Mouse (Mus musculus) lung, embryonic 16.5 days (tissue): ENCODE results near the gene 4930518I15Rik. TPM values are rescaled to one million over a fixed set of nuclear protein-coding genes. Genes with fewer than 3 reads are reported as not detected.

Experiments
- ATAC-seq: fragments of 200-750 bp; cut with Nextera tagmentation; 2 replicates; pipeline ENCODE4 v1.8.0; 2017; ENCODE audit warnings: low read depth, mild to moderate bottlenecking, moderate library complexity
- H3K27ac ChIP-seq: fragments of 300-500 bp; sonication (generic); 2 replicates; pipeline ENCODE4 v1.5.1; 2014; ENCODE audit warnings: mild to moderate bottlenecking, control low read depth, low read length
- H3K27me3 ChIP-seq: fragments of 300-500 bp; sonication (generic); 2 replicates; pipeline ENCODE4 v1.6.1; 2014; ENCODE audit warnings: low read depth, low read length, mixed read lengths; ENCODE audit not compliant: control insufficient read depth, insufficient read depth
- H3K36me3 ChIP-seq: fragments of 300-500 bp; sonication (generic); 2 replicates; pipeline ENCODE4 v1.6.1; 2014; ENCODE audit warnings: low read length; ENCODE audit not compliant: control insufficient read depth, insufficient read depth
- H3K4me1 ChIP-seq: fragments of 300-500 bp; sonication (generic); replicated peaks from 2 replicates; pipeline ENCODE4 v1.6.1; 2014; ENCODE audit warnings: low read length, mixed read lengths; ENCODE audit not compliant: control insufficient read depth, insufficient read depth
- H3K4me2 ChIP-seq: fragments of 300-500 bp; sonication (generic); 2 replicates; pipeline ENCODE4 v1.6.1; 2014; ENCODE audit warnings: low read depth, low read length, control low read depth
- H3K4me3 ChIP-seq: fragments of 300-500 bp; sonication (generic); 2 replicates; pipeline ENCODE4 v1.5.1; 2014; ENCODE audit warnings: mild to moderate bottlenecking, low read length, control low read depth
- H3K9ac ChIP-seq: fragments of 300-500 bp; sonication (generic); 2 replicates; pipeline ENCODE4 v1.6.1; 2014; ENCODE audit warnings: low read length, control low read depth
- H3K9me3 ChIP-seq: fragments of 300-500 bp; sonication (generic); 2 replicates; pipeline ENCODE4 v1.6.1; 2016; ENCODE audit warnings: low read length; ENCODE audit not compliant: control insufficient read depth
- WGBS: fragments of 180-500 bp; shearing (Covaris S2); extraction: QIAGEN DNeasy Blood & Tissue Kit; methylation state at CpG from one replicate; pipeline ENCODE4 v1.1.7; 2014; 5-methylcytosine and 5-hydroxymethylcytosine counted together
- polyA plus RNA-seq: library from polyadenylated mRNA; unstranded; fragments of >200 nt; fragmentation: Nextera tagmentation; extraction: Ambion mirVana; gene quantifications from 2 replicates; pipeline ENCODE4 v1.2.1, GENCODE M21; 2015

The 4930518I15Rik gene
- polyA plus RNA-seq, 1 experiment from 2014 or later: 7.6 TPM

GRCm38 (mm10) chr2:156884396-156885211 lies 26.9 kb upstream of the 4930518I15Rik start:
- Histone ChIP-seq H3K36me3 (no peaks in the 10 kb centered on the region), H3K9ac (no peak overlapping the region), H3K4me1 (peaks cover 1% of the 10 kb centered on the region; the same call in 1 of the 2 replicates), H3K27ac (no peak overlapping the region), H3K27me3 (no peaks in the 10 kb centered on the region), H3K4me2 (no peak overlapping the region), H3K4me3 (no peak overlapping the region), H3K9me3 (no peaks in the 10 kb centered on the region)
- 80% methylated on average over 10 of the region's 10 CpGs for WGBS
- no peak for ATAC-seq

DNA sequence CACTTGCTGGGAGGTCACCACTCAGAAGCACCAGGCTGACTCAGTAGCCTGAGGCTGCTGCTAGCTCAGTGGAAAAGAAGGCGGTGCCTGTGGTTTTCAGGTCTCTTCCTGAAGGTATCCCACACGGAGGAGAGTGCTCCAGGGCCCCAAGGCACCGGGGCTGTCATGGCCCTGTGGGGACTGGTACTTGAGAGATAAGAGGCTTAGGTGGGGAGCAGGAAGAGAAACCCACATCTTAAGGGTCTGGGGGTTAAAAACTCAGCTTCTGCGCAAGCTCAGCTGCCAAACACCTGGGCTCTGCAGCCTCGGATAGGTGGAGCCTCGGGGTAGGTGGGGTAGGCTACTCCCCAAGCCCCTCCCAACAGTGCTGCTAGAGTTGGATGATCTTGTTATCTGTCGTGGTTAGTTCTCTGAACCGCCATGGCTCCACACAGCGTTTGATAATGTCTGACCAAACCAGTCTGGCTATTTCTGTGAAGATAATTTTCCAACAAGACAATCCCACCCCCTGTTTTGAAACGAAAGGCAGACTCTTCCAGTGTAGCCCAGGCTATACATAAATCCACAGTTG lies 24.8 kb upstream of the 4930518I15Rik start:
- WGBS: 25% methylated on average over 10 of the region's 10 CpGs
- Histone ChIP-seq H3K36me3 (no peaks in the 10 kb centered on the region), H3K27ac (no peak overlapping the region), H3K9me3 (no peaks in the 10 kb centered on the region), H3K4me3 (no peak overlapping the region), H3K9ac (no peak overlapping the region), H3K4me1 (peaks cover 20% of the 10 kb centered on the region), H3K4me2 (no peak overlapping the region), H3K27me3 (no peaks in the 10 kb centered on the region)
- ATAC-seq: no peak

DNA sequence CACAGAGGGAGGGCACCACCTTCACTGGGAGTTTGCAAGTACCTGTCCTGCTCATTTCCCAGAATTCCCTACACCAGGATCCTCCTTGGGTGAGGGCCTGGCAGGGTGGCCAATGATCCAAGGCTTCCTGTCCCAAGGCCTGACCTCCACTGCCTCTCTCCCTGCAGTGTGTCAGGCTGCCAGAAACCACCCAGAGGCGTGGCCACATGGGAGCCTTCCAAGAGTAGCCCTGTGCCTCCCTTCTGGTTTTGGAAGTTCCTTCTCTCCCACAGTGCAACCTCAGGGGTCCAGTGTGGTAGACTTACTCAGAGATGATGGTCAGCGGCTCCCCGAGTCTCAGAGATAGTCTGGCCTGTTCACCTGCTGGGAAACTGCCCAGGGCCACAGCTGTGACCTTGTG lies 21.8 kb upstream of the 4930518I15Rik start:
- Histone ChIP-seq H3K9ac (no peak overlapping the region), H3K4me3 (no peak overlapping the region), H3K4me2 (no peak overlapping the region), H3K36me3 (peaks cover 5% of the 10 kb centered on the region; the same call in 1 of the 2 replicates), H3K9me3 (no peaks in the 10 kb centered on the region), H3K27me3 (no peaks in the 10 kb centered on the region), H3K4me1 (peaks cover 21% of the 10 kb centered on the region), H3K27ac (no peak overlapping the region)
- 81% methylated on average over 3 of the region's 3 CpGs for WGBS
- no peak for ATAC-seq

DNA sequence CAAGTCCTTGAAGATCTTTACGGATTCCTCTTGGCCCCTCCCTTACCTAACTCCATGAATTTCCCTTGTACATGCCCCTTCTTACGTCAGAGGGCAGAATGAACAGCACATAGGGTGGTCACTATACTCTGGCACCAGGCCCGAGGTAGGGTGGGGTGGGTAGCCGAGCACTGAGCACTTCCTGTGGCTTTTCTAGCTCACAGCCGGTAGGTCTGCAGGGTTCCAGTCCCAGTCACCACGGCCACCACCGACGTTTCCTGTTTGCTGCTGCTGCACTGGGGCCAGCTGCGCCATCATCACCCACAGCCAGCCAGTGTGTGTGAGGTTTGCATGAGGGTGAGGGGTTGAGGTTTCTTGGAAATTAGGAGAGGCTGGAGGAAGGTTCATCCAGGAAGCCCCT lies 20.0 kb upstream of the 4930518I15Rik start:
- Histone ChIP-seq H3K9me3 (no peaks in the 10 kb centered on the region), H3K4me3 (no peak overlapping the region), H3K4me1 (peaks cover 21% of the 10 kb centered on the region), H3K27me3 (no peaks in the 10 kb centered on the region), H3K27ac (no peak overlapping the region), H3K4me2 (no peak overlapping the region), H3K9ac (no peak overlapping the region), H3K36me3 (peaks cover 13% of the 10 kb centered on the region)
- 30% methylated on average over 9 of the region's 9 CpGs for WGBS
- ATAC-seq: peak; percentile 54

DNA sequence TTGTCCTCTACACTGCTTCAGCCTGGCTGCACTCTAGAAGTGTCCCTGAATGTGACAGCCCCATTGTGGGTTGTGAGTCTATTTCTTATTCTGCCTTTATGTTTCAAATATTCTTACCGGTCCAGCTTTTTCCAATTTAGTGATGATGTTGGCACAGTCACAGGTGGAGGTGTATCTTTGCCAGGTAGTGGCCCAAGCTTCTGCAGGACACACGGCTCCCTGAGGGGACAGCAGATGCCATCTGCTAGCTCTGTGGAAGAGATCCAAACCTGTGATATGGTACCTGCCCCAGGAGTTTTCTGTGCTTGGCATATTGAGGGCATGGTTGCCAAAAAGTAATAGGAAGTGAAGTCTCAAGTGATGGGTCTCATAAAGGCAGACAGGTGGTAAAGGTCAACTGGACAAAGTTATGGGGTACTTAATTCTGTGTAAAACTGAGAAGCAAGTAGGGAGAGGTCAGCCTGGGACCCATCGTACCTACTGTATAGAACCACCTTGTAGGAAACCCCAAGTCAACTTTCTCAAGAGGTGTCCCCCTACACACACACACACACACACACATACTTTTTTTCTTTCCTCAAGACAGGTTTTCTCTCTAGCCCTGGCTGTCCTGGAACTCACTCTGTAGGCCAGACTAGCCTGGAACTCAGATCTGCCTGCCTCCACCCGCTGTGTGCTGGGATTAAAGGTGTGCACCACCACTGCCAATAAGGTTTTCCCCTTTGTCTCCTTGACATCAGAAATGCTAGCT lies 17.2 kb upstream of the 4930518I15Rik start:
- Histone ChIP-seq H3K9me3 (no peaks in the 10 kb centered on the region), H3K27me3 (no peaks in the 10 kb centered on the region), H3K9ac (no peak overlapping the region), H3K36me3 (peaks cover 16% of the 10 kb centered on the region), H3K4me3 (no peak overlapping the region), H3K4me1 (peaks cover 30% of the 10 kb centered on the region), H3K27ac (no peak overlapping the region), H3K4me2 (no peak overlapping the region)
- no peak for ATAC-seq
- 87% methylated on average over 4 of the region's 4 CpGs for WGBS

DNA sequence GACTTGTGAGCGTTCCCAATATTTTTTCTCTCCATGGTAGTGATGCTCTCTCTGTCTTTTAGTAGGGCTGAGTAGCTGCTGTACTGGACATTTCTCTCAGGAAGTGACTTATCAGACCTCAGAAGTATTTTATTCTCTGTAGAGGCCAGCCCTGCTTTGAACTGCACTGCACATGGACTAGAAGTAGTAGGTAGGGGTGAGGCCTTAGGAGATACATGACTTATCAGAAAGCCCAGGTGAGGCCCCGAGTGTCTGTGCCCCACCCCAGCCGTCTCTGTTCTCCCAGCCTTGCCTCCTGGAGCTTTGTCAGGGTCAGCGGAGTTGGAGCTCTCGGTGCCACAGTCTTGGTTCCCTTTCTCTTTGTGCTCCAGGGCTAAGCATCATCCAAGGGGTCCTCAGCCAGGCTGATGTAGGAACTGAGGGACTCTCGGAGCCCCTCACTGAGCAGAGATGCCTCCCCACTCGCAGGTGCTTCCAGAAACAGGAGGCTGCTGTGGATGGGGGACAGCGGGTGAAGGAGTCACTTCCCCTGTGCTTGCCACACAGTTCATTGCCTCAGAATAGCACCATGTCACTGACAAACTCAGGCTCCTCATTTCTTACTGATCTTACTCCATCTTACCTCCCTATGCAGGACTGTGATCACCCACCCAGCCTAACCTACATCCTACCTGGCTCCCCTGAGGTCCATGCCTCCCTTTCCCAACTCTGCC lies 16.5 kb upstream of the 4930518I15Rik start:
- 87% methylated on average over 8 of the region's 8 CpGs for WGBS
- Histone ChIP-seq H3K4me1 (peaks cover 28% of the 10 kb centered on the region), H3K4me2 (no peak overlapping the region), H3K27me3 (no peaks in the 10 kb centered on the region), H3K4me3 (no peak overlapping the region), H3K27ac (no peak overlapping the region), H3K9me3 (no peaks in the 10 kb centered on the region), H3K9ac (no peak overlapping the region), H3K36me3 (peaks cover 16% of the 10 kb centered on the region)
- ATAC-seq: no peak

- Histone ChIP-seq H3K4me2 (no peak overlapping the region), H3K27me3 (no peaks in the 10 kb centered on the region), H3K4me1 (peaks cover 22% of the 10 kb centered on the region), H3K27ac (no peak overlapping the region), H3K36me3 (peaks cover 16% of the 10 kb centered on the region), H3K9me3 (no peaks in the 10 kb centered on the region), H3K4me3 (no peak overlapping the region), H3K9ac (no peak overlapping the region)
- ATAC-seq: peak; percentile 55; the same call in 1 of the 2 replicates
- 24% methylated on average over 5 of the region's 5 CpGs for WGBS
Observed at GRCm38 (mm10) chr2:156873629-156874028, 15.9 kb upstream of the 4930518I15Rik start.

GRCm38 (mm10) chr2:156870519-156870918 lies 12.8 kb upstream of the 4930518I15Rik start:
- H3K9ac ChIP-seq: no peak overlapping the region
- H3K4me3 ChIP-seq: no peak overlapping the region
- no peak for ATAC-seq
- peaks cover 12% of the 10 kb centered on the region for H3K4me1 ChIP-seq
- peaks cover 19% of the 10 kb centered on the region for H3K36me3 ChIP-seq
- WGBS: 21% methylated on average over 6 of the region's 6 CpGs
- no peaks in the 10 kb centered on the region for H3K27me3 ChIP-seq
- no peak overlapping the region for H3K4me2 ChIP-seq
- no peak overlapping the region for H3K27ac ChIP-seq
- H3K9me3 ChIP-seq: no peaks in the 10 kb centered on the region

GRCm38 (mm10) chr2:156869554-156869953 lies 11.8 kb upstream of the 4930518I15Rik start:
- ATAC-seq: no peak
- Histone ChIP-seq H3K27ac (no peak overlapping the region), H3K9me3 (no peaks in the 10 kb centered on the region), H3K36me3 (peaks cover 16% of the 10 kb centered on the region), H3K4me2 (no peak overlapping the region), H3K27me3 (no peaks in the 10 kb centered on the region), H3K9ac (no peak overlapping the region), H3K4me3 (no peak overlapping the region), H3K4me1 (peaks cover 15% of the 10 kb centered on the region)
- 78% methylated on average over 7 of the region's 7 CpGs for WGBS
